In genomic region chr10:75548486-75548885, GRCm38 (mm10) we compare ENCODE assay signal across 11 mouse cellular contexts. TPM values are rescaled to one million over a fixed set of nuclear protein-coding genes. Genes with fewer than 3 reads are reported as not detected.
DNase-seq lines count a peak whose midpoint lies in the region; ATAC-seq lines count a peak whose summit lies in the region.
"Had no signal": no experiment of that assay in that cellular context is flagged by ENCODE, and none has a peak within 500 bp of the region (broad histone marks: within the 10 kb centered on the region; RNA-seq: fewer than 3 reads in every experiment).

No protein-coding gene starts in this region.

- WGBS in hindbrain, embryonic 14.5 days: 51% methylated on average over 14 of the region's 14 CpGs
- 83% methylated on average over 14 of the region's 14 CpGs for WGBS in hindbrain, embryonic 10.5 days
- 37% methylated on average over 14 of the region's 14 CpGs for WGBS in embryonic facial prominence, embryonic 15.5 days
- 26% methylated on average over 14 of the region's 14 CpGs for WGBS in limb, embryonic 13.5 days

- H3K4me2 ChIP-seq in hindbrain, embryonic 14.5 days (replicated peaks): no peak overlapping the region
- H3K4me2 ChIP-seq in embryonic facial prominence, embryonic 15.5 days (replicated peaks): peak overlapping the region; percentile 6; the same call in 1 of the 2 replicates
- peak overlapping the region; percentile 51 for H3K4me2 ChIP-seq in limb, embryonic 13.5 days (replicated peaks)

- DNase-seq in hindbrain, embryonic 14.5 days (ENCODE audit: low spot score): peak; percentile 32
- DNase-seq in hindbrain, embryonic 10.5 days (ENCODE audit: low spot score): no peak
- peak; percentile 86 for DNase-seq in MN1 (ENCODE audit: low spot score)
- DNase-seq in gastrocnemius, postnatal 4 days (ENCODE audit: low spot score in 2 of 2): no peak
- no peak for DNase-seq in retina, embryonic 14.5 days (ENCODE audit: low spot score)
- DNase-seq in urinary bladder, postnatal 10 days (ENCODE audit: low spot score): no peak
- DNase-seq: adrenal gland, adult 8-10 months; cerebellum, postnatal 10 days; heart, postnatal 14 days had no signal

- 0 out of 2 replicates have a peak, but pooled peaks cover 2% of the 10 kb centered on the region for H3K4me1 ChIP-seq in hindbrain, embryonic 14.5 days (replicated peaks; ENCODE audit: control insufficient read depth, insufficient read depth, low read length)
- peaks cover 11% of the 10 kb centered on the region; the same call in 1 of the 2 replicates for H3K4me1 ChIP-seq in hindbrain, embryonic 10.5 days (replicated peaks)
- H3K4me1 ChIP-seq in embryonic facial prominence, embryonic 15.5 days: peaks cover 13% of the 10 kb centered on the region; the same call in 1 of the 2 replicates
- H3K4me1 ChIP-seq in limb, embryonic 13.5 days: peaks cover 11% of the 10 kb centered on the region

- no peaks in the 10 kb centered on the region for H3K27me3 ChIP-seq in hindbrain, embryonic 14.5 days (ENCODE audit: control insufficient read depth, insufficient read depth, low read length)
- no peaks in the 10 kb centered on the region for H3K27me3 ChIP-seq in hindbrain, embryonic 10.5 days (ENCODE audit: insufficient read depth, poor library complexity, severe bottlenecking)
- no peaks in the 10 kb centered on the region for H3K27me3 ChIP-seq in embryonic facial prominence, embryonic 15.5 days
- H3K27me3 ChIP-seq in limb, embryonic 13.5 days: no peaks in the 10 kb centered on the region

- no peak for ATAC-seq in hindbrain, embryonic 14.5 days (ENCODE audit: low FRiP score)
- peak; percentile 55 for ATAC-seq in embryonic facial prominence, embryonic 15.5 days (ENCODE audit: insufficient number of reproducible peaks, low FRiP score, low TSS enrichment, low read depth)
- ATAC-seq in limb, embryonic 13.5 days (ENCODE audit: low FRiP score, low read depth): peak; percentile 62; the same call in 1 of the 2 replicates

- H3K36me3 ChIP-seq in hindbrain, embryonic 14.5 days (replicated peaks; ENCODE audit: control insufficient read depth, insufficient read depth): peaks cover 15% of the 10 kb centered on the region
- 0 out of 2 replicates have a peak, but pooled peaks cover 1% of the 10 kb centered on the region for H3K36me3 ChIP-seq in hindbrain, embryonic 10.5 days
- no peaks in the 10 kb centered on the region for H3K36me3 ChIP-seq in embryonic facial prominence, embryonic 15.5 days
- no peaks in the 10 kb centered on the region for H3K36me3 ChIP-seq in limb, embryonic 13.5 days

- peaks cover 14% of the 10 kb centered on the region; the same call in 1 of the 2 replicates for H3K9me3 ChIP-seq in hindbrain, embryonic 14.5 days (ENCODE audit: control insufficient read depth, low read length)
- peaks cover 15% of the 10 kb centered on the region for H3K9me3 ChIP-seq in hindbrain, embryonic 10.5 days
- no peaks in the 10 kb centered on the region for H3K9me3 ChIP-seq in embryonic facial prominence, embryonic 15.5 days (replicated peaks)
- peaks cover 7% of the 10 kb centered on the region for H3K9me3 ChIP-seq in limb, embryonic 13.5 days

- no peak overlapping the region for H3K27ac ChIP-seq in hindbrain, embryonic 14.5 days
- H3K27ac ChIP-seq in hindbrain, embryonic 10.5 days: no peak overlapping the region
- H3K27ac ChIP-seq in embryonic facial prominence, embryonic 15.5 days (replicated peaks): peak overlapping the region; percentile 48
- peak overlapping the region; percentile 4; the same call in 1 of the 2 replicates for H3K27ac ChIP-seq in limb, embryonic 13.5 days

- no peak overlapping the region for H3K4me3 ChIP-seq in hindbrain, embryonic 14.5 days (replicated peaks; ENCODE audit: low read length)
- H3K4me3 ChIP-seq in hindbrain, embryonic 10.5 days: no peak overlapping the region
- no peak overlapping the region for H3K4me3 ChIP-seq in embryonic facial prominence, embryonic 15.5 days (replicated peaks)
- H3K4me3 ChIP-seq in limb, embryonic 13.5 days: no peak overlapping the region

- H3K9ac ChIP-seq in hindbrain, embryonic 14.5 days: no peak overlapping the region
- H3K9ac ChIP-seq in embryonic facial prominence, embryonic 15.5 days: no peak overlapping the region
- 0 out of 2 replicates have a peak overlapping the region, but pooled peaks have one; percentile 19 for H3K9ac ChIP-seq in limb, embryonic 13.5 days

RNA-seq across cellular contexts. Expression of gene Lrrc75b, which starts 11.6 kb away (rescaled TPM):
- 34.5 and 43.5 TPM in 2 replicates for polyA plus RNA-seq in hindbrain, embryonic 14.5 days (2014; fragmentation: Nextera tagmentation; extraction: Ambion mirVana)
- 2.8 and 6.6 TPM in 2 replicates for polyA plus RNA-seq in hindbrain, embryonic 10.5 days (2016; fragmentation: Nextera tagmentation; extraction: Ambion mirVana)
- polyA plus RNA-seq in embryonic facial prominence, embryonic 15.5 days (2015; fragmentation: Nextera tagmentation; extraction: Ambion mirVana): 4.9 and 6.3 TPM in 2 replicates
- polyA plus RNA-seq in limb, embryonic 13.5 days (2015; fragmentation: Nextera tagmentation; extraction: Ambion mirVana): 1.5 and 1.7 TPM in 2 replicates
- 1 to 10 TPM; 2.8 to 3.3 TPM for total RNA-seq in gastrocnemius, postnatal 4 days (2021)

RNA-seq across cellular contexts. Expression of gene Ggt1, which starts 12.9 kb away (rescaled TPM):
- 1.6 and 1.7 TPM in 2 replicates for polyA plus RNA-seq in hindbrain, embryonic 14.5 days (2014; fragmentation: Nextera tagmentation; extraction: Ambion mirVana)
- polyA plus RNA-seq in hindbrain, embryonic 10.5 days (2016; fragmentation: Nextera tagmentation; extraction: Ambion mirVana): 3.3 and 3.4 TPM in 2 replicates
- polyA plus RNA-seq in embryonic facial prominence, embryonic 15.5 days (2015; fragmentation: Nextera tagmentation; extraction: Ambion mirVana): 1.7 and 2.2 TPM in 2 replicates
- polyA plus RNA-seq in limb, embryonic 13.5 days (2015; fragmentation: Nextera tagmentation; extraction: Ambion mirVana): 0.57 and 0.75 TPM in 2 replicates
- total RNA-seq in gastrocnemius, postnatal 4 days (2021): under 1 TPM; 0.66 to 0.80 TPM
- total RNA-seq: heart, postnatal 14 days had no signal

RNA-seq across cellular contexts. Expression of gene Gucd1, which starts 30.7 kb away (rescaled TPM):
- polyA plus RNA-seq in hindbrain, embryonic 14.5 days (2014; fragmentation: Nextera tagmentation; extraction: Ambion mirVana): 23.5 and 23.9 TPM in 2 replicates
- 32.5 and 32.9 TPM in 2 replicates for polyA plus RNA-seq in hindbrain, embryonic 10.5 days (2016; fragmentation: Nextera tagmentation; extraction: Ambion mirVana)
- 26.3 and 27.7 TPM in 2 replicates for polyA plus RNA-seq in embryonic facial prominence, embryonic 15.5 days (2015; fragmentation: Nextera tagmentation; extraction: Ambion mirVana)
- polyA plus RNA-seq in limb, embryonic 13.5 days (2015; fragmentation: Nextera tagmentation; extraction: Ambion mirVana): 29.2 and 30.2 TPM in 2 replicates
- total RNA-seq in gastrocnemius, postnatal 4 days (2021): 10 to 100 TPM; 39.5 to 39.9 TPM

RNA-seq across cellular contexts. Expression of gene Snrpd3, which starts 31.1 kb away (rescaled TPM):
- 118 and 119 TPM in 2 replicates for polyA plus RNA-seq in hindbrain, embryonic 14.5 days (2014; fragmentation: Nextera tagmentation; extraction: Ambion mirVana)
- 269 and 286 TPM in 2 replicates for polyA plus RNA-seq in hindbrain, embryonic 10.5 days (2016; fragmentation: Nextera tagmentation; extraction: Ambion mirVana)
- 156 and 168 TPM in 2 replicates for polyA plus RNA-seq in embryonic facial prominence, embryonic 15.5 days (2015; fragmentation: Nextera tagmentation; extraction: Ambion mirVana)
- 192 and 209 TPM in 2 replicates for polyA plus RNA-seq in limb, embryonic 13.5 days (2015; fragmentation: Nextera tagmentation; extraction: Ambion mirVana)
- total RNA-seq in gastrocnemius, postnatal 4 days (2021): 100 to 1,000 TPM; 103 to 106 TPM

RNA-seq across cellular contexts. Expression of gene Ggt5, which starts 40.7 kb away (rescaled TPM):
- 2.1 and 2.7 TPM in 2 replicates for polyA plus RNA-seq in hindbrain, embryonic 14.5 days (2014; fragmentation: Nextera tagmentation; extraction: Ambion mirVana)
- polyA plus RNA-seq in hindbrain, embryonic 10.5 days (2016; fragmentation: Nextera tagmentation; extraction: Ambion mirVana): 0.30 and 0.82 TPM in 2 replicates
- polyA plus RNA-seq in embryonic facial prominence, embryonic 15.5 days (2015; fragmentation: Nextera tagmentation; extraction: Ambion mirVana): 2.8 and 3.2 TPM in 2 replicates
- polyA plus RNA-seq in limb, embryonic 13.5 days (2015; fragmentation: Nextera tagmentation; extraction: Ambion mirVana): 1.3 and 1.7 TPM in 2 replicates
- 10 to 100 TPM; 10.8 to 13.1 TPM for total RNA-seq in gastrocnemius, postnatal 4 days (2021)

Comparison
In these comparisons a context has a peak if more than half of its experiments do, and no peak if none do; other contexts are left out.
1. DNase-seq: peak in hindbrain, embryonic 14.5 days (single experiment) and MN1 (single experiment); none in hindbrain, embryonic 10.5 days (single experiment), gastrocnemius, postnatal 4 days (0 of 2), retina, embryonic 14.5 days (single experiment) and urinary bladder, postnatal 10 days (single experiment).
2. H3K27ac ChIP-seq: peak in embryonic facial prominence, embryonic 15.5 days (single experiment) and limb, embryonic 13.5 days (single experiment); none in hindbrain, embryonic 14.5 days (single experiment) and hindbrain, embryonic 10.5 days (single experiment).